ENCODE assay signal across 8 mouse cellular contexts in genomic region chr5:35104960-35105921, GRCm38 (mm10). TPM values are rescaled to one million over a fixed set of nuclear protein-coding genes. Genes with fewer than 3 reads are reported as not detected.
DNase-seq lines count a peak whose midpoint lies in the region; ATAC-seq and TF ChIP-seq lines count a peak whose summit lies in the region.

Gene Lrpap1, minus strand, starts transcription at chr5:35105766.

- peaks cover 15% of the 10 kb centered on the region; the same call in 1 of the 2 replicates for H3K36me3 ChIP-seq in ES-Bruce4 (ENCODE audit: control insufficient read depth, insufficient read depth, low read length, poor library complexity, severe bottlenecking)
- peaks cover 25% of the 10 kb centered on the region for H3K36me3 ChIP-seq in forebrain, embryonic 13.5 days (ENCODE audit: poor library complexity, severe bottlenecking)
- peaks cover 26% of the 10 kb centered on the region for H3K36me3 ChIP-seq in liver, postnatal 0 days (replicated peaks; ENCODE audit: insufficient read depth, low read length)
- peaks cover 20% of the 10 kb centered on the region for H3K36me3 ChIP-seq in neural tube, embryonic 14.5 days (ENCODE audit: control insufficient read depth, insufficient read depth, low read length)

- H3K27ac ChIP-seq in ES-Bruce4 (ENCODE audit: insufficient read depth, low read length), result peak within 1 kb of the TSS; percentile 78
- peak within 1 kb of the TSS; percentile 82 for H3K27ac ChIP-seq in forebrain, embryonic 13.5 days
- peak within 1 kb of the TSS; percentile 61 for H3K27ac ChIP-seq in liver, postnatal 0 days (ENCODE audit: low read depth)
- H3K27ac ChIP-seq in neural tube, embryonic 14.5 days (ENCODE audit: low read depth, low read length), result peak within 1 kb of the TSS; percentile 80

- TF ChIP-seq POLR2A in ES-Bruce4 (IDR thresholded peaks at IDR 0.05; ENCODE audit: insufficient read depth, low read length), result peak; percentile 92

- WGBS in forebrain, embryonic 13.5 days, result under 1% methylated on average over 39 of the region's 39 CpGs
- WGBS in large intestine, adult 2 months, result under 1% methylated on average over 39 of the region's 39 CpGs
- WGBS in liver, postnatal 0 days (ENCODE audit: insufficient replicate concordance), result under 1% methylated on average over 39 of the region's 39 CpGs
- under 1% methylated on average over 39 of the region's 39 CpGs for WGBS in neural tube, embryonic 14.5 days

- peak; percentile 82 for ATAC-seq in cerebellum, adult (ENCODE audit: insufficient number of reproducible peaks, low FRiP score, low TSS enrichment)
- peak; percentile 97 for ATAC-seq in forebrain, embryonic 13.5 days
- peak; percentile 95 for ATAC-seq in liver, postnatal 0 days
- ATAC-seq in neural tube, embryonic 14.5 days (ENCODE audit: low read depth), result peak; percentile 96

- peak within 1 kb of the TSS; percentile 80 for H3K4me3 ChIP-seq in ES-Bruce4 (ENCODE audit: low read depth, low read length)
- peak within 1 kb of the TSS; percentile 81 for H3K4me3 ChIP-seq in forebrain, embryonic 13.5 days
- H3K4me3 ChIP-seq in liver, postnatal 0 days (ENCODE audit: low read depth, low read length), result peak within 1 kb of the TSS; percentile 86
- H3K4me3 ChIP-seq in neural tube, embryonic 14.5 days (ENCODE audit: low read depth, low read length), result peak within 1 kb of the TSS; percentile 77

- intact Hi-C loops in heart, postnatal 10 days (cut with DNase I), result no loop called here

- DNase-seq in heart, postnatal 10 days, result peak; percentile 90 to 92
- peak; percentile 70 for DNase-seq in large intestine, adult 2 months (ENCODE audit: low read depth, low spot score)
- peak; percentile 99 for DNase-seq in liver, postnatal 0 days
- peak; percentile 97 for DNase-seq in testis, postnatal 10 days (ENCODE audit: low spot score)

- H3K4me2 ChIP-seq in forebrain, embryonic 13.5 days, result peak within 1 kb of the TSS; percentile 79
- peak within 1 kb of the TSS; percentile 89 for H3K4me2 ChIP-seq in liver, postnatal 0 days (ENCODE audit: low read depth, low read length)
- peak within 1 kb of the TSS; percentile 85 for H3K4me2 ChIP-seq in neural tube, embryonic 14.5 days (ENCODE audit: low read depth, low read length)

- TF ChIP-seq CTCF in ES-Bruce4 (IDR thresholded peaks at IDR 0.05; ENCODE audit: low read depth, low read length), result no peak
- no peak for TF ChIP-seq CTCF in liver, postnatal 0 days (IDR thresholded peaks at IDR 0.05; ENCODE audit: low read depth)

- peaks cover 5% of the 10 kb centered on the region for H3K4me1 ChIP-seq in ES-Bruce4 (ENCODE audit: control insufficient read depth, insufficient read depth, low read length)
- H3K4me1 ChIP-seq in forebrain, embryonic 13.5 days, result peaks cover 27% of the 10 kb centered on the region
- peaks cover 25% of the 10 kb centered on the region for H3K4me1 ChIP-seq in liver, postnatal 0 days (ENCODE audit: insufficient read depth)
- peaks cover 20% of the 10 kb centered on the region for H3K4me1 ChIP-seq in neural tube, embryonic 14.5 days (ENCODE audit: control insufficient read depth, insufficient read depth, low read length)

- H3K9ac ChIP-seq in ES-Bruce4 (ENCODE audit: low read depth, poor library complexity, severe bottlenecking), result peak within 1 kb of the TSS; percentile 63
- peak within 1 kb of the TSS; percentile 88 for H3K9ac ChIP-seq in forebrain, embryonic 13.5 days
- peak within 1 kb of the TSS; percentile 79 for H3K9ac ChIP-seq in liver, postnatal 0 days (replicated peaks)
- peak within 1 kb of the TSS; percentile 75 for H3K9ac ChIP-seq in neural tube, embryonic 14.5 days (replicated peaks; ENCODE audit: low read depth, low read length)

- TF ChIP-seq EP300 in ES-Bruce4 (IDR thresholded peaks at IDR 0.05; ENCODE audit: insufficient read depth, low read depth, low read length), result 0 out of 2 replicates have a peak, but pooled peaks have one; percentile 2
- TF ChIP-seq EP300 in liver, postnatal 0 days (IDR thresholded peaks at IDR 0.05; ENCODE audit: low read depth), result no peak; the same call in 1 of the 2 replicates

- H3K27me3 ChIP-seq in ES-Bruce4 (ENCODE audit: control insufficient read depth, insufficient read depth, low read length, poor library complexity, severe bottlenecking), result no peaks in the 10 kb centered on the region
- no peaks in the 10 kb centered on the region for H3K27me3 ChIP-seq in forebrain, embryonic 13.5 days
- H3K27me3 ChIP-seq in liver, postnatal 0 days (ENCODE audit: insufficient read depth, low read length), result no peaks in the 10 kb centered on the region
- no peaks in the 10 kb centered on the region for H3K27me3 ChIP-seq in neural tube, embryonic 14.5 days (ENCODE audit: control insufficient read depth, insufficient read depth, low read length)

- H3K9me3 ChIP-seq in ES-Bruce4 (replicated peaks; ENCODE audit: control insufficient read depth, insufficient read depth, low read length, poor library complexity, severe bottlenecking), result no peaks in the 10 kb centered on the region
- no peaks in the 10 kb centered on the region for H3K9me3 ChIP-seq in forebrain, embryonic 13.5 days (replicated peaks)
- H3K9me3 ChIP-seq in liver, postnatal 0 days (ENCODE audit: low read length), result no peaks in the 10 kb centered on the region
- H3K9me3 ChIP-seq in neural tube, embryonic 14.5 days (ENCODE audit: control insufficient read depth, low read length), result no peaks in the 10 kb centered on the region

RNA-seq across cellular contexts. Expression of gene Lrpap1, which starts in this region (rescaled TPM):
- 115 and 127 TPM in 2 replicates for polyA plus RNA-seq in ES-Bruce4 (2011; ENCODE audit: insufficient read depth, insufficient read length, low read depth, missing spikeins)
- 95.2 and 104 TPM in 2 replicates for polyA plus RNA-seq in forebrain, embryonic 13.5 days (2015; fragmentation: Nextera tagmentation; extraction: Ambion mirVana)
- 10 to 100 TPM; 52.6 to 58.3 TPM for total RNA-seq in heart, postnatal 10 days (2021)
- polyA plus RNA-seq in large intestine, adult 2 months (2012; rRNA removed), result 18.5 and 20.5 TPM in 2 replicates
- 48.8 and 56.4 TPM in 2 replicates for polyA plus RNA-seq in liver, postnatal 0 days (2015; fragmentation: Nextera tagmentation; extraction: Ambion mirVana)
- 156 and 161 TPM in 2 replicates for polyA plus RNA-seq in neural tube, embryonic 14.5 days (2014; fragmentation: Nextera tagmentation; extraction: Ambion mirVana)

Comparison
In these comparisons a context has a peak if more than half of its experiments do, and no peak if none do; other contexts are left out.
1. Peak in every context shown above with its lines: DNase-seq, ATAC-seq, H3K4me3 ChIP-seq and H3K27ac ChIP-seq.